Mouse (Mus musculus) olfactory bulb, adult 2 months (tissue): ENCODE measurements around the gene Gm884.

ENCODE experiments used
- CTCF ChIP-seq: fragments of 200-500 bp; IDR thresholded peaks from 2 replicates; pipeline ENCODE4 v1.5.1; 2012; ENCODE audit warnings: low read depth, mild to moderate bottlenecking, low read length, moderate library complexity; ENCODE audit not compliant: insufficient read depth
- POLR2A ChIP-seq: fragments of 200-500 bp; IDR thresholded peaks from 2 replicates; pipeline ENCODE4 v1.6.1; 2012; ENCODE audit warnings: mild to moderate bottlenecking, low read depth, low read length, moderate library complexity; ENCODE audit not compliant: insufficient read depth

DNA sequence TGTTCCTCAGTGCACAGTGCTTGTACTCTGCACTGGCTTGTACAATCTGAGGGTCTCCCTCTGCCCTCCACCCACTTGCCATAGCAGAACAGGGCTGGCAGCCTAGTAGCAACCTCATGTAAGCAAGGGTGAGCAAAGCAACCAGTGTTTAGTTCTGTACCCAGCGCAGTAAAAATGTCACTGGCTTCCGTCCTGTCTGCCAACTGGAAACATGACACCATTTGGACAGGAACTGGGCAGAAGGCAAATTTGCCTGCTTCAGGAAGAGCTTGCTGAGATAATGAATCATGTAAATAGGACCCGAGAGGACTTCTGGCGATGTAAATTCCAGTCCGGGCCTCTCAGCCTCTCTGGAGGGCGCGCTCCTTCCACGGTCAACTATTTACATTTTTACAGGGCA, 24.8 kb upstream of the Gm884 start:
- TF ChIP-seq CTCF (no peak), POLR2A (no peak)
